Mouse (Mus musculus) intestine, postnatal 0 days (tissue): Measurements from ENCODE around the gene Pcsk6. TPM values are rescaled to one million over a fixed set of nuclear protein-coding genes. Genes with fewer than 3 reads are reported as not detected.

Experiments used
- ATAC-seq: fragments of 200-750 bp; cut with Nextera tagmentation; 2 replicates; pipeline ENCODE4 v1.8.0; 2017; ENCODE audit warnings: mild to moderate bottlenecking, moderate TSS enrichment, moderate library complexity
- H3K27ac ChIP-seq: fragments of 300-500 bp; sonication (generic); 2 replicates; pipeline ENCODE4 v1.5.1; 2014; ENCODE audit warnings: mild to moderate bottlenecking, low read depth, low read length, moderate library complexity
- H3K27me3 ChIP-seq: fragments of 300-500 bp; sonication (generic); replicated peaks from 2 replicates; pipeline ENCODE4 v1.6.1; 2014; ENCODE audit warnings: low read length, mixed read lengths; ENCODE audit not compliant: control insufficient read depth, insufficient read depth
- H3K36me3 ChIP-seq: fragments of 300-500 bp; sonication (generic); 2 replicates; pipeline ENCODE4 v1.6.1; 2014; ENCODE audit warnings: mild to moderate bottlenecking, moderate library complexity; ENCODE audit not compliant: control insufficient read depth, insufficient read depth
- H3K4me1 ChIP-seq: fragments of 300-500 bp; sonication (generic); replicated peaks from 2 replicates; pipeline ENCODE4 v1.6.1; 2014; ENCODE audit warnings: antibody characterized with exemption, low read length, mixed read lengths; ENCODE audit not compliant: control insufficient read depth, insufficient read depth
- H3K4me2 ChIP-seq: fragments of 300-500 bp; sonication (generic); replicated peaks from 2 replicates; pipeline ENCODE4 v1.6.1; 2014; ENCODE audit warnings: low read depth, mild to moderate bottlenecking, moderate library complexity
- H3K4me3 ChIP-seq: fragments of 300-500 bp; sonication (generic); 2 replicates; pipeline ENCODE4 v1.5.1; 2014; ENCODE audit warnings: low read depth, low read length
- H3K9ac ChIP-seq: fragments of 300-500 bp; sonication (generic); 2 replicates; pipeline ENCODE4 v1.6.1; 2014; ENCODE audit warnings: mild to moderate bottlenecking, low read depth, low read length
- H3K9me3 ChIP-seq: fragments of 300-500 bp; sonication (generic); 2 replicates; pipeline ENCODE4 v1.6.1; 2016; ENCODE audit warnings: mixed run types; ENCODE audit not compliant: control insufficient read depth
- CTCF ChIP-seq: sonication (generic); IDR thresholded peaks from 2 replicates; pipeline ENCODE4 v1.5.1; 2016; ENCODE audit warnings: low read depth, mild to moderate bottlenecking, control low read depth, antibody characterized with exemption, moderate library complexity
- WGBS: fragments of 180-500 bp; shearing (Covaris S2); extraction: QIAGEN DNeasy Blood & Tissue Kit; methylation state at CpG from one replicate; pipeline ENCODE4 v1.1.7; 2014; 5-methylcytosine and 5-hydroxymethylcytosine counted together
- polyA plus RNA-seq: library from polyadenylated mRNA; unstranded; fragments of >200 nt; fragmentation: Nextera tagmentation; extraction: Ambion mirVana; gene quantifications from 2 replicates; pipeline ENCODE4 v1.2.1, GENCODE M21; 2015

The Pcsk6 gene
- polyA plus RNA-seq, 1 experiment from 2014 or later = 4.7 TPM

- Histone ChIP-seq H3K9me3 (no peaks in the 10 kb centered on the region), H3K9ac (no peak overlapping the region), H3K4me3 (no peak overlapping the region), H3K27me3 (no peaks in the 10 kb centered on the region), H3K36me3 (no peaks in the 10 kb centered on the region), H3K4me1 (peaks cover 6% of the 10 kb centered on the region; the same call in 1 of the 2 replicates), H3K4me2 (no peak overlapping the region; the same call in 1 of the 2 replicates), H3K27ac (no peak overlapping the region)
- 0 out of 2 replicates have a peak, but pooled peaks have one; percentile 28 for ATAC-seq
- no peak for TF ChIP-seq CTCF
- 43% methylated on average over 8 of the region's 8 CpGs for WGBS
Measured at GRCm38 (mm10) chr7:65945342-65945993, 83.9 kb downstream of the Pcsk6 start.

- WGBS = 73% methylated on average over 7 of the region's 7 CpGs
- TF ChIP-seq CTCF = no peak
- H3K27me3 ChIP-seq = no peaks in the 10 kb centered on the region
Measured at GRCm38 (mm10) chr7:65946397-65946796, 84.9 kb downstream of the Pcsk6 start.

GRCm38 (mm10) chr7:65948891-65949290, 87.4 kb downstream of the Pcsk6 start:
- no peak for TF ChIP-seq CTCF
- no peak for ATAC-seq
- 95% methylated on average over 11 of the region's 11 CpGs for WGBS
- no peak overlapping the region for H3K9ac ChIP-seq
- no peaks in the 10 kb centered on the region for H3K9me3 ChIP-seq
- H3K36me3 ChIP-seq = no peaks in the 10 kb centered on the region
- H3K27ac ChIP-seq = no peak overlapping the region
- H3K4me2 ChIP-seq = no peak overlapping the region
- H3K4me1 ChIP-seq = peaks cover 6% of the 10 kb centered on the region; the same call in 1 of the 2 replicates
- no peaks in the 10 kb centered on the region for H3K27me3 ChIP-seq
- no peak overlapping the region for H3K4me3 ChIP-seq

More at GRCm38 (mm10) chr7:65946397-65946796, 84.9 kb downstream of the Pcsk6 start:
- Histone ChIP-seq H3K9ac (no peak overlapping the region), H3K4me1 (peaks cover 6% of the 10 kb centered on the region; the same call in 1 of the 2 replicates), H3K4me2 (no peak overlapping the region), H3K36me3 (no peaks in the 10 kb centered on the region), H3K4me3 (no peak overlapping the region), H3K27ac (no peak overlapping the region), H3K9me3 (no peaks in the 10 kb centered on the region)
- no peak for ATAC-seq

GRCm38 (mm10) chr7:65954583-65954982, 93.0 kb downstream of the Pcsk6 start:
- no peak for ATAC-seq
- Histone ChIP-seq H3K9me3 (no peaks in the 10 kb centered on the region), H3K27ac (no peak overlapping the region), H3K36me3 (no peaks in the 10 kb centered on the region), H3K9ac (no peak overlapping the region), H3K4me2 (no peak overlapping the region), H3K4me3 (no peak overlapping the region), H3K27me3 (no peaks in the 10 kb centered on the region), H3K4me1 (no peaks in the 10 kb centered on the region)
- 78% methylated on average over 4 of the region's 4 CpGs for WGBS
- TF ChIP-seq CTCF = no peak

GRCm38 (mm10) chr7:65955304-65956220, 94.0 kb downstream of the Pcsk6 start:
- Histone ChIP-seq H3K36me3 (no peaks in the 10 kb centered on the region), H3K4me1 (no peaks in the 10 kb centered on the region), H3K9ac (no peak overlapping the region), H3K9me3 (no peaks in the 10 kb centered on the region), H3K27ac (no peak overlapping the region), H3K27me3 (no peaks in the 10 kb centered on the region), H3K4me2 (no peak overlapping the region), H3K4me3 (no peak overlapping the region)
- TF ChIP-seq CTCF = no peak
- ATAC-seq = no peak
- 73% methylated on average over 24 of the region's 24 CpGs for WGBS

GRCm38 (mm10) chr7:65957245-65957644, 95.7 kb downstream of the Pcsk6 start:
- Histone ChIP-seq H3K9me3 (no peaks in the 10 kb centered on the region), H3K27me3 (no peaks in the 10 kb centered on the region), H3K4me2 (no peak overlapping the region), H3K4me3 (no peak overlapping the region), H3K9ac (no peak overlapping the region), H3K36me3 (no peaks in the 10 kb centered on the region), H3K27ac (no peak overlapping the region), H3K4me1 (no peaks in the 10 kb centered on the region)
- TF ChIP-seq CTCF = no peak
- 52% methylated on average over 1 of the region's 1 CpGs for WGBS
- ATAC-seq = peak; percentile 70
